Mouse (Mus musculus): ENCODE data around the gene Ppp1r14b. TPM values are rescaled to one million over a fixed set of nuclear protein-coding genes. Genes with fewer than 3 reads are reported as not detected.

Gene Ppp1r14b
- polyA plus RNA-seq, 1 experiment from 2014 or later, result 224 TPM

DNA sequence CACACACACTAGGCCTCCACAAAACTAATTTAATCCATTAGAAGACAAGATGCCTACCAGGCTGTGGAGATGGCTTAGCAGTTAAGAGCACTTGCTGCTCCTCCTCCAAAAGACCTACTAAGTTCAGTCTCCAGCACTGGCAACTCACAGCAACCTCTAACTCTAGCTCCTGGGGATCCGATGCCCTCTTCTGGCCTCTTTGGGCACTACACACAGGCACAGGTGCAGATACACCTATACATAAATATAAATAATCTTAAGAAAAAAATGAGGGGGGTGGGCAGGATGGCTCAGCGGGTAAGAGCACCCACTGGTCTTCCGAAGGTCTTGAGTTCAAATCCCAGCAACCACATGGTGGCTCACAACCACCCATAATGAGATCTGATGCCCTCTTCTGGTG lies 38.5 kb upstream of the Ppp1r14b start:
- H3K9me3 ChIP-seq (replicated peaks), result no peaks in the 10 kb centered on the region
- H3K27ac ChIP-seq (replicated peaks), result no peak overlapping the region
- WGBS, result 21% methylated on average over 3 of the region's 3 CpGs
- H3K4me2 ChIP-seq (replicated peaks), result no peak overlapping the region
- no peak overlapping the region for H3K9ac ChIP-seq
- no peaks in the 10 kb centered on the region for H3K36me3 ChIP-seq
- no peak overlapping the region for H3K4me3 ChIP-seq (replicated peaks)
- H3K4me1 ChIP-seq, result peaks cover 35% of the 10 kb centered on the region
- H3K27me3 ChIP-seq, result peaks cover 49% of the 10 kb centered on the region
- ATAC-seq (ENCODE audit: insufficient number of reproducible peaks, low FRiP score, low TSS enrichment, low read depth), result no peak

DNA sequence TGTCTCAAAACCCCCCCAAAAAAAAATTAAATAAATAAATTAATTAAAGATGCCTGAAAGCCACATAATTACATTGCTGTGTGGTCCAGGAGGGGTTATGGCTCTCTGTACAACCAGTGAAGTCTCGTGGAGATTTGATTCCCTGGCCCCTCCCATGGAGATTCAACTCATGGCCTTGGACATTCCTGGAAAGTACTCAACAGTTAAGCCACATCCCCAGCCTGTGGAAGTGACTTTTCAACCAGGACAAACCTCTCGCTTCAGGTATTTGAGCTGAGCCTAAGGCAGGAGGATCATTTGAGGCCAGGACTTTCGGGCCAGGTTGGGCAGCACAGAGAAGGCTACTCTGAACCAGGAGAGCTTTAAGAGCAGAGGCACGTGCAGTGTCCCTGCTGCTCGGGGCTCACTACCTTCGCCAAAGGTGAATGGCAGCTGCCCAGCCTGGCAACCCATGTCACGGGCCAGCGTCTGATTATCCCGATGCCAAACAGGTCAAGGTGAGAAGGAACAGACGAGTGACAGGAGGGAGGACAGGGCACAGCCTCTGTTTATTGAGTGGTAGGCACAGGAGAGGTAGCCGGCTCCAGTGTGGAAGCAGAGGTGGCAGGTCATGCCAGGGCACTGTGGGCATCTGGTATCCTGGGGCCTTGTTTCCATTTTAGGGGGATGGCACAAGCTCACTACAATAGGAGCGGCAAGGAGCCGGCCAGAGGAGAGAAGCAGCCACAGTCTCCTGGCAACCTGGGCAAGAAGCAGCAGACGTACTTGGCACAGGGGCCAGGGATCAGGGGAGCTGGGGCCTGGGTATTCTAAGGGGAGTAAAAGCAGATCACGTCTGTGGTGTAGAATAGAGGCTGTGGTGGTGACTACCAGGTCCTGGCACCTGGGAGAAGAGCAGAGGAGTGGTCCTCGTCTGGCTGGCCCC lies 37.0 kb upstream of the Ppp1r14b start:
- no peak for ATAC-seq (ENCODE audit: insufficient number of reproducible peaks, low FRiP score, low TSS enrichment, low read depth)

DNA sequence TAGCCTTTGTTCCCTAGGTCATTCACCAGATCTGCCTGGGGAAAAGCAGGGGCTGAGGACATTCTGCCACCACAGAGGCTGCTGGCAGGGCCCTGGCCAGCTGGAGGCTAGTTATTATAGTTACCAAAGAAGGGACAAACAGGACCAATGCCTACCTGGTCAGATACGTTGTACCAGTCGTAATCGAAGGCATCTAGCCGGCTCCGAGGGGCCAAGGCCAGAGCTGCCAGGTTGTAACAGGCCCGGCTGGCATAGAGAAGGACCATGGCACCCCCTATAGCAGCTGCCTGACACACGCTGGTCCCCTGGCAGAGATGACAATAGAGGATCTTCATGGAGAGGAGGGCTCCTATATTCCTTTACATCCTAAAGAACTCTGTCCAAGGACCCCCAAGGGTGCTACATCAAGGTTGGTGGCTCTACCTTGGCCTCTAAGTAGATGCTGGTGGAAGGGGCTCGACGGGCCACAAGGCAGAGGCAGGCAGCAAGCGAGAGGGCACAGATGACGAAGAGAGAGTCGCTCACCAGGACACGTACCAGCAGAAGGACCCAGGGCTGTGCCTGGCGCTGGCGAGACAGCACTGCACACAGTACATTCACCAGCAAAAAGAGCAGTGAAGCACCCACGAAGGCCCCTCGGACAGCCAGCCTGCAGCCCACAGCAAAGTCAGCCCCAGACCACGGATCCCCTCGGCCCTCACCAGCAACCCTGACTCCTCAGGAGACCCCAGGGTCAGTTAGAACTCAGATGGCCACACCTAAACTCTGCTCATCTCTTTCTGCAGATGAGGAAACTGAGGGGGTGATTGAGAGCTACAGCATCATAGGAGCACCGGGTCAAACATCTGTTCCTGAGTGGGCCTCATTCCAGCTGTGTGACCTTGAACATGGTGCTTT lies 35.4 kb upstream of the Ppp1r14b start:
- Histone ChIP-seq H3K4me1 (peaks cover 27% of the 10 kb centered on the region), H3K9ac (no peak overlapping the region), H3K27me3 (peaks cover 19% of the 10 kb centered on the region), H3K36me3 (no peaks in the 10 kb centered on the region), H3K4me3 (replicated peaks) (no peak overlapping the region), H3K9me3 (replicated peaks) (no peaks in the 10 kb centered on the region), H3K4me2 (replicated peaks) (no peak overlapping the region), H3K27ac (replicated peaks) (no peak overlapping the region)
- WGBS, result 87% methylated on average over 20 of the region's 20 CpGs
- no peak for ATAC-seq (ENCODE audit: insufficient number of reproducible peaks, low FRiP score, low TSS enrichment, low read depth)

More for the DNA sequence above, 37.0 kb upstream of the Ppp1r14b start:
- Histone ChIP-seq H3K9ac (no peak overlapping the region), H3K4me2 (replicated peaks) (no peak overlapping the region), H3K36me3 (no peaks in the 10 kb centered on the region), H3K4me3 (replicated peaks) (no peak overlapping the region), H3K27ac (replicated peaks) (no peak overlapping the region), H3K4me1 (peaks cover 36% of the 10 kb centered on the region), H3K9me3 (replicated peaks) (no peaks in the 10 kb centered on the region), H3K27me3 (peaks cover 34% of the 10 kb centered on the region)
- 75% methylated on average over 16 of the region's 16 CpGs for WGBS

DNA sequence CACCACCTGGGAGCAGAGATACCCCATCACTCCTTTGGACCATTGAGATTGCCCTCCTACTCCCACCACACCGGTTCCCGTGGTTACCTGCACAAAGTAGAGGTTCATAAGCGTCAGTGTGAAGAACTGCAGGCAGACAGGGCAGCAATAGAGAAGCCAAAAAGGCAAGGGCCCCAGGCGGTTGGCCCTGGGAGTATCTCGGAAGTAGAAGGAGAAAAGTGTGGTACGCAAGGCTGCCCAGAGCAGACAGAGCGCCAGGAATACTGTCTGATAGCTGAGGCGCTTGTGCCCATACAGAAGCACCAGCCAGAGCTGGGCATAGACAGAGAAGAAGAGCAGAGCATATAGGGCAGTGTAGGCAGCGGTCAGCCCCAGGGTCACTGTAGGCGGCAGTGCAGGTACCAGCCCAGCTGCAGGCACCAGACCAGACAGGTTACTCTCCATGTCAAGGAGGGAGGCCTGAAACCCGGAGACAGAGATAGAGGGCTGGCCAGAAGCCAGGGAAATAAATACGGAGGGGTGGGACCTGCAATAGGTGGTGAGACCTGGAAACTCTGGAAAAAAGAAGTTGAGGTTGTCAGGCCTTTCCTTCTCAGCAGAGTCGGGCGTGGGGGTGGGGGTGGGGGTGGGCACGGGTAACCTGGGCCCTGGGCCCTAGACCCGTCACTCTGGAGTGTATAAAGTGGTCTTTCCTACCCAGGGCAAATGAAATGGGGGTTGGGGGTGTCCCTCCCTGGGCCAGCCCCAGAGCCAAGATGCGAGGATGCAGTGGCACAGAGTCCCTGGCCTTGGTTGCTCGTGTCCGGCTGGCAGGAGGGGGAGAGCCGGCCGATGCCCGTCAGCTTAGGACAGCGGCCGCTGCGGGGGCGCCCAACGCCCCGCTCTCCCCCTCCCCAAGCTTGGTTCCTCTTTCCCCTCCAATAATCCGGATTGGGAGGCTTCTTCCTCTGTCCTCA lies 34.1 kb upstream of the Ppp1r14b start:
- no peak for ATAC-seq (ENCODE audit: insufficient number of reproducible peaks, low FRiP score, low TSS enrichment, low read depth)
- Histone ChIP-seq H3K4me3 (replicated peaks) (peak overlapping the region; percentile 93), H3K36me3 (0 out of 2 replicates have a peak, but pooled peaks cover 6% of the 10 kb centered on the region), H3K9me3 (replicated peaks) (no peaks in the 10 kb centered on the region), H3K4me1 (peaks cover 25% of the 10 kb centered on the region), H3K4me2 (replicated peaks) (peak overlapping the region; percentile 98), H3K9ac (peak overlapping the region; percentile 91), H3K27me3 (peaks cover 7% of the 10 kb centered on the region), H3K27ac (replicated peaks) (peak overlapping the region; percentile 97; the same call in 1 of the 2 replicates)
- WGBS, result 19% methylated on average over 29 of the region's 29 CpGs

DNA sequence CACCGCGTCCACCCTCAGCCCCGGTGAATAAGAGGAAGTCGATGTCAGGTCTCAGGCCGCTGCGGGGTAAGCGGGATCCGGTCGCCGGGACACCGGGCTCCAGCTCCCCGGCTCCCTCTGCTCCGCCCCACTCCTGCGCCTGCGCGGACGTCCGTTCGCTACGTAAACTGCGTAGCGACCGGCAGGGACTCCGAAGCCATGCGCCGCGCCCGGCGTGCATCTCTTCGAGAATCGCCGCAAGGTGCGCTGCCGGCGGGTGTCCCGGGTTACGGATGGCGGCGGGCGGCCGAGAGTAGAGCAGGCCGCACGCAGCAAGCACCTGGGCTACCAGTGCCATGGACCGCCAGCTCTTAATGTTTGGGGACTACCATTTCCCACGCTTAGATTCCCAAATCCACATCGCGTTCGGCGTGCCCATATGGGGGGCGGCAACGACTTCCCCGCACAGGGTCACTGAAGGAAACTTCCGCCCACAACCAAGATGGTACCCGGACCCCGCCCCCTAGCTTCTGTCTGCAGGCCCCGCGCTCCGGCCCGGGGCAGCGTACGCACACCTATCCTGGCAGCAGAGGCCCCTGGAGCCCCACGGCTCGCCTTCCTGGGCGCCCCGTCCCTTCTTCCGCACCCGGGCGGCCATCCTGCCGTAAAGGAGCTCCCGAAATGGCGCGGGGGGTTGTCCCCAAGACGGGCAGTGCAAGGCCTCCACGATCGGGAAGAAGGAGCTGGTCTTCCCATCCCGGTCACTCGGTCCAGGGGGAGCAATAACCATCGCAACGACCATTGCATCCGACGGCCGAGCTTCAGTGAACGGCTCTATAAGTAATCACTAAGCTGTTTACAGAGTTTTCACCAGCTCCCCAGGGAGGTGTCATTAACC lies 33.2 kb upstream of the Ppp1r14b start, which contains the start of gene Bad:
Gene Bad, plus strand, starts transcription at position 490 of the 877 bp plus-strand sequence.
- ATAC-seq (ENCODE audit: insufficient number of reproducible peaks, low FRiP score, low TSS enrichment, low read depth), result peak; percentile 81
- Histone ChIP-seq H3K4me2 (replicated peaks) (peak within 1 kb of the TSS; percentile 98), H3K27ac (replicated peaks) (peak within 1 kb of the TSS; percentile 97), H3K4me3 (replicated peaks) (peak within 1 kb of the TSS; percentile 93), H3K36me3 (0 out of 2 replicates have a peak, but pooled peaks cover 6% of the 10 kb centered on the region), H3K27me3 (no peaks in the 10 kb centered on the region), H3K9ac (peak within 1 kb of the TSS; percentile 91), H3K4me1 (peaks cover 25% of the 10 kb centered on the region), H3K9me3 (replicated peaks) (no peaks in the 10 kb centered on the region)
- under 1% methylated on average over 83 of the region's 83 CpGs for WGBS

DNA sequence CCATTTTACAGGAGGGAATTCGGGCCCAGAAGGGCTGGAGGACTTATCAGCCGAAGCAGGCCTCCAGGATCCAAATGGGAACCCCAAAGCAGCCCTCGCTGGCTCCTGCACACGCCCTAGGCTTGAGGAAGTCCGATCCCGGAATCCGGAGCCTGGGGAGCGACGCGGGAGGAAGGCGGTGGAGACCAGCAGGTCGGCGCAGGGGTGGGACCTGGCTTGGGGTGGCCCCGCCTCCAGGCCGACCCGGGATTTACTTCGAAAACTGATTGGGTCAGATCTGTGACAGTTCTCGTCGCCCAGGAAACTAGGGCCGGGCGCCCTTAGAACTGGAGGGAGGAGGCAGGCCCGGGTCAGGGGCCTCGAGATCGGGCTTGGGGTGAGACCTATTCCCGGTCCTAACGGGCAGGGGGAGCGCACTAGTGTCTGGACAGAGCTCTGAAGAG lies 32.5 kb upstream of the Ppp1r14b start, which contains the start of gene Gpr137:
Gene Gpr137, minus strand, starts transcription at position 232 of the 443 bp plus-strand sequence.
- peaks cover 27% of the 10 kb centered on the region for H3K4me1 ChIP-seq
- H3K27me3 ChIP-seq, result no peaks in the 10 kb centered on the region
- peak; percentile 89 for ATAC-seq (ENCODE audit: insufficient number of reproducible peaks, low FRiP score, low TSS enrichment, low read depth)
- 0 out of 2 replicates have a peak, but pooled peaks cover 6% of the 10 kb centered on the region for H3K36me3 ChIP-seq
- H3K4me3 ChIP-seq (replicated peaks), result peak within 1 kb of the TSS; percentile 93
- H3K4me2 ChIP-seq (replicated peaks), result peak within 1 kb of the TSS; percentile 98
- no peaks in the 10 kb centered on the region for H3K9me3 ChIP-seq (replicated peaks)
- under 1% methylated on average over 27 of the region's 27 CpGs for WGBS
- H3K9ac ChIP-seq, result peak within 1 kb of the TSS; percentile 91
- peak within 1 kb of the TSS; percentile 97 for H3K27ac ChIP-seq (replicated peaks)

DNA sequence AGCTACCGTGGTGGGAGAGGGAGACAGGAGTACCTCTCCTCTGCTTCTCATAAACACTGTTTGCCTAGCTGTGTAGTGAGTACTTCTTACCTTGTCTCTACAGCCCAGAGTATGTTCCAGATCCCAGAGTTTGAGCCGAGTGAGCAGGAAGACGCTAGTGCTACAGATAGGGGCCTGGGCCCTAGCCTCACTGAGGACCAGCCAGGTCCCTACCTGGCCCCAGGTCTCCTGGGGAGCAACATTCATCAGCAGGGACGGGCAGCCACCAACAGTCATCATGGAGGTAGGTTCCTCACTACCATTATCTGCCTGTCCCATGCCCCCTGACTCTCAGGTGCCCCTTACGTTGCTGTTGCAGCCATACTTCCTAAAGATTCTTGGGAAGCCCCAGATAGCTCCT lies 32.0 kb upstream of the Ppp1r14b start:
- WGBS, result 28% methylated on average over 5 of the region's 5 CpGs
- ATAC-seq (ENCODE audit: insufficient number of reproducible peaks, low FRiP score, low TSS enrichment, low read depth), result no peak
- Histone ChIP-seq H3K4me1 (peaks cover 27% of the 10 kb centered on the region), H3K4me2 (replicated peaks) (peak overlapping the region; percentile 98), H3K9me3 (replicated peaks) (no peaks in the 10 kb centered on the region), H3K36me3 (0 out of 2 replicates have a peak, but pooled peaks cover 6% of the 10 kb centered on the region), H3K27me3 (no peaks in the 10 kb centered on the region), H3K27ac (replicated peaks) (peak overlapping the region; percentile 97), H3K4me3 (replicated peaks) (peak overlapping the region; percentile 93), H3K9ac (peak overlapping the region; percentile 91; the same call in 1 of the 2 replicates)

DNA sequence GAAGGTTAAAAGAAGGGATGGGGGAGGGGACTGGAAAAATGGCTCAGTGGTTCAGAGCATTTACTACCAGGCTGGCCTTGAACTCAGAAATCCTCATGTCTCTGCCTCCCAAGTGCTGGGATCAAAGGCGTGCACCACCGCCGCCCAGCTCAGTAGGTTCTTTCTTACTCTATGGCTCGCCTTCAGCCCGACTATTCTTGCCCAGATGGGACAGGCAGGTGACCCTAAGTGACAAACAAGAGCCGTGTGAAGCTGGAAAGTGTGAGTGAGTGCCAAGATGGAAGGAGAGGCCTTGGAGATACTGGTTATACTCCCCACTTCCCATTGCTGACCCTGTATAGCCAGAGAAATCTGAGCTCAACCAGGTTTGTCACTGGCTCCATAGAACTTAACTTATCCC lies 31.1 kb upstream of the Ppp1r14b start:
- no peaks in the 10 kb centered on the region for H3K27me3 ChIP-seq
- no peak overlapping the region for H3K4me2 ChIP-seq (replicated peaks)
- 0 out of 2 replicates have a peak, but pooled peaks cover 6% of the 10 kb centered on the region for H3K36me3 ChIP-seq
- H3K4me1 ChIP-seq, result peaks cover 30% of the 10 kb centered on the region
- no peak for ATAC-seq (ENCODE audit: insufficient number of reproducible peaks, low FRiP score, low TSS enrichment, low read depth)
- 94% methylated on average over 6 of the region's 6 CpGs for WGBS
- no peak overlapping the region for H3K27ac ChIP-seq (replicated peaks)
- no peak overlapping the region for H3K4me3 ChIP-seq (replicated peaks)
- H3K9ac ChIP-seq, result no peak overlapping the region
- no peaks in the 10 kb centered on the region for H3K9me3 ChIP-seq (replicated peaks)

DNA sequence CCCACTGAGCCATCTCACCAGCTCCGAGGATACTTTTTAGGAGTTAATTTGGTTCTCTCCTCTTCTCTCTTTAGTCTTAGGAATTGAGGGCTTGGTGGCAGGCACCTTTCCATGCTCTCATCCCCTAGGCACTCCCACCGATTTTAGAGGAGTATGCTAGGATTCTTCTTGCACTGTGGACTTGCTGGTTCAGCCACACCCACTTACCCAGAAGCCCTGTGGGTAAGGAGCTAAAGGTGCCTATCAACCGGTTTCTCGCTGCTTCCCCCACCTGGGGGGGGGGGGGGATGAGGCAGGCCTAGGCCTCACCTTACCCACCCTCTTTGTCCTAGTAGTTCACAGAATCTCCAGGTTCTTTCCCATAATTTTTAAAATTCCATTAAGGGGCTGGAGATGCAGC lies 27.0 kb upstream of the Ppp1r14b start:
- 0 out of 2 replicates have a peak overlapping the region, but pooled peaks have one; percentile 17 for H3K27ac ChIP-seq (replicated peaks)
- no peak overlapping the region for H3K4me3 ChIP-seq (replicated peaks)
- H3K36me3 ChIP-seq, result 0 out of 2 replicates have a peak, but pooled peaks cover 8% of the 10 kb centered on the region
- H3K4me1 ChIP-seq, result peaks cover 32% of the 10 kb centered on the region
- no peak overlapping the region for H3K4me2 ChIP-seq (replicated peaks)
- 44% methylated on average over 4 of the region's 4 CpGs for WGBS
- no peak for ATAC-seq (ENCODE audit: insufficient number of reproducible peaks, low FRiP score, low TSS enrichment, low read depth)
- no peaks in the 10 kb centered on the region for H3K27me3 ChIP-seq
- H3K9ac ChIP-seq, result no peak overlapping the region
- H3K9me3 ChIP-seq (replicated peaks), result no peaks in the 10 kb centered on the region
